Mouse (Mus musculus): ENCODE results near the gene Trim29.

DNA sequence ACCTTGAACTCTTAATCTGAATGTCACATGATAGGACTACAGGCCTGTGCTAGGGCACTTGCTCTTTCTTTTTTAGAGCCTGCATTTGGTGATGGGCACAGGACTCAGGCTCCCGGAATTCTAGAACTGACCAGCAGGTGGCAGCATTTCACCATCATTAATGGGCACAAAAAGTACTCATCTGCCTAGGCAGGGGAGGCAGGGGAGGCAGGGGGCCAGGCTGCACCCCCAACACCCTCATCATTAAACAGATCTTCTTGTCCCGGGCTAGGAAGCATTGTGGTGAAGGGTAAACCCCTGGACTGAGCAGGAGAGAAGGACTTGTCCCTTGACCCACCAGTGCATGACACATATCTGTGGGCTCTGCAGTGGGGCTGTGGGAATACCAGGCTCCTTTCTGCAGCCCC is 29.0 kb downstream of the Trim29 start:
- TF ChIP-seq CTCF (IDR thresholded peaks at IDR 0.05; ENCODE audit: extremely low read depth, insufficient read length, insufficient replicate concordance, low read depth, low read length), result peak; percentile 80; the same call in 1 of the 2 replicates
- TF ChIP-seq POLR2A (IDR thresholded peaks at IDR 0.05; ENCODE audit: low read depth, low read length), result no peak
